Mouse (Mus musculus) adrenal gland, postnatal 0 days (tissue): ENCODE measurements around the gene Etnk2. TPM values are rescaled to one million over a fixed set of nuclear protein-coding genes. Genes with fewer than 3 reads are reported as not detected.

ENCODE experiments used
- polyA plus RNA-seq: library from polyadenylated mRNA; unstranded; fragments of >200 nt; fragmentation: Nextera tagmentation; extraction: Ambion mirVana; gene quantifications from 2 replicates; pipeline ENCODE4 v1.2.1, GENCODE M21; 2015

The Etnk2 gene
- 6.1 and 10.6 TPM in 2 replicates for polyA plus RNA-seq

DNA sequence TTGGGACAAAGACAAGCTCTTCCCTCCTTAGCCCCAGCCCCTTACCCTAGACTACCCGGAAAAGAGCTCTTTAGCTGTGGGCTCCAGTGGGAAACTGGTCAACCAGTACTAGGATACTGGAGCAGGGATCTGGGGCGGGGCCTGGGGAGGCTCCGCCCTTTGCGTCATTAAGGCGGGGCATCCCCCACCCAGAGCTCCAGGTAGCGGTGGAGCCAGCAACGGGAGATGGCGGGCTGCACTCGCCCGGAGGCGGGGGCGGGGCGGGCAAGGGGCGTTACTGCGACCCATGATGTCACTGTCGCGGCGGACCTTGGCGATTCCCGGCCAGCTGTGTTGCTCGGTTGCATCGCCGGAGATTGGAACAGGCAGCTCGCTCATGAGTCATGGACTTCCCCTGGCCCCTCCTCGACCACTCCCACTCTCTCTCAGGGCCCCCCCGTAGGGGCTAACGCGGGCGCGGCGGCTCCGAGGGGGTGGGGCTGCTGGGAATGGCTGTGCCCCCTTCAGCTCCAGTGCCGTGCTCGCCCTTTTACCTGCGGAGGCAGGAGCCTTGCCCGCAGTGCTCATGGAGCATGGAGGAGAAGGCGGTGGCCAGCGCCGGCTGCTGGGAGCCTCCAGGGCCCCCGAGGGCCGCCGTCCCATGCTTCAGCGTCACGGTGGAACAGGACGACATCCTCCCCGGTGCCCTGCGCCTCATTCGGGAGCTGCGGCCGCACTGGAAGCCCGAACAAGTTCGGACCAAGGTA is at the start of gene Etnk2:
Gene Etnk2, plus strand, starts transcription at position 297 of the 746 bp plus-strand sequence.

DNA sequence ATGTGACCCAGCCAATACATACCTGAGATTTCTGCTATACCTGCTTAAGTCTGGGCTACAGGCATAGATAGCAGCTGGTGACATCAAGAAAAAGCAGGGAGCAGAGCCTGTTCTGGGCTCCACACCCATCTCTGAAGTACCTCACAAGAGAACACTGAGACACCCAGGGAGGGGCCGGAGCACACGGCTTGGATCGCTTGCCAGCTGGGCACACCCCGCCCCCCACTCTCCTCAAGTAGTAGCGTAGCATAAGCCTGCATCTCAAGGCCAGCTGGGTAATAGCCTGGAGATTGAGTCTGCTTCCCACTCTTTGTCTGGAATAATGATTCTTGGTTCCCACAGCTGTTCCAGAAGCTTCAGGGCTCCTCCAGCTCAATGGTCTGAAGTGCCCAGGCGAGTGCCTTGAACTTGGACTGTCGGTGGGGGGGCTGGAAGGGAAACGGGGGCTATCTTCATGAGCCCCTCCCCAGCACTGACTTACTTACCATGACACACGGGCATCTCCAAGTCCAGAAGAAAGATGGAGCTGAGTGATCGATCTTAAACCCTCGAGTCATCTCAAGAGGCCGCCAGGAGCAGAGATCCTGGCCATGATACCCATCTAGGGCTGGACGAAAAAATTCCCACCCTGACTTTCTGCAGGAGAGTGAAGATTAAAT is 42.0 kb upstream of the Etnk2 start, which contains the start of gene Kiss1:
Gene Kiss1, plus strand, starts transcription at position 609 of the 659 bp plus-strand sequence.

DNA sequence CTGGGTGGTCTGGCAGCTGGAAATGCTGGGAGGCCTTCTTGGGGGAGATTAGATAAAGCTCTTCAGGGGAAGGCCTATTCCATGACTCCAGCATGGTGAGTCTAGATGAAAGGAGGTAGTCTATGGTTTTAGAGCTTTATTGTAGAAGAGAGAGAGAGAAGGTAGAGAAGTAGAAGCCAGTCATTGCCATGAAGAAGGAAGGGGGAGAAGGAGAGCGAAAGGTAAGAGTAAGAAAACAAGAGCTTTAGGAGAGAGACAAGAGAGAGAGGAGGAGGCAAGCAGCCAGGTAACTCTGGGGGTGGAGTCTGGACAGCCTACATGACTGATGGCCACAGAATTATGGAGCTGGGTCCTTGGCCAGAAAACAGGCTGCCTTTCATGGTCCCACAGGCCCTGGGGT is 13.2 kb upstream of the Etnk2 start, which contains the start of gene Ren1:
Gene Ren1, plus strand, starts transcription at position 301 of the 400 bp plus-strand sequence.

DNA sequence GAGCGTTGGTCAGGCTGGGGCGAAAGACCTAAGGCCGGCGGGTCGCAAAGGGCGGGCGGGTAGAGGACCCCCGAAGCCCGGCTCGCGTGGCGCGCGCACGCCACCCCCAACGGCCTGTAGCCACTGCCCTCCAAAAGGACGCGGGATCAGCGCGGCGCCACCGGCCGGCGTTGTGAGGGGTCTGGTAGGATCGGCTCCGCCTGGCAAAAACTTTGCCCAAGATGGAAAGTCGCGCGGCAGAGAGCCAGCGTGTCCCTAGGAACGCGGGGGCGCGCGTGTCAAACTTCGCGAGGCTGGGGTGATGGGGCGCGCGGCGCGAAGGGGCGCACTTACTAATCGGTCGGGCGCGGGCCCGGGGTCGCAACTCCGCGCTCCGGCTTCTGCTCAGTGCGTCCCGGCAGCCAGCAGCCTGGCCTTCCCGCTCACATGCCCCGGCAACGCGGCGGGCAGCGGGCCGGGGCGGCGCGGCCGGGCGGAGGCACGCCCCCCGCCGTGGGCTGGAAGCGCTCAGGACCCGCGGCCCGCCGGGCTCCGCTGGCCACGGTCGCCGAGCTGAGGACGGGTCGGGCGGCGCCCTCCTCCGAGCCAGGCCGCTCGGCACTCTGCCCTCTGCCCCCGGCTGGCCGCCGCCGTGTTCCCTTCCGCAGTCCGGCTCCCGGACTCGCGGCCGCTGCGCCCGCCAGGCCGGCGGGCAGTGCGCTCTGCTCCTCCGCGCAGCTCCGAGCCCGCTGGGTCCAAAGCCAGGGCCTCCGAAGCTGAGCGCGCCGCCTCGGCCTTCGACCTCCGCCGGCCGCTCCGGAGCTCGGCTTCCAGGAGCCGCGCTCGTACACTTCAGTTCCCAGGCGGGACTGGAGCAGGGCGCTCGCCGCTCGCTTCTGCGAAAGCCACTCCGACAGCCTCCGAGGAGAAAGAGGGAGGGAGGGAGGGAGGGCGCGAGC is 60.4 kb downstream of the Etnk2 start, which contains the start of gene Sox13:
Gene Sox13, minus strand, starts transcription at position 835 of the 938 bp plus-strand sequence.

Other genes starting within 250 kb of the Etnk2 start
- gene Ppp1r15b, start 232.4 kb upstream of the Etnk2 start, polyA plus RNA-seq: 15.0 and 16.4 TPM in 2 replicates
- gene Plekha6, start 199.4 kb upstream of the Etnk2 start, polyA plus RNA-seq: 5.8 and 11.5 TPM in 2 replicates
- gene Golt1a, start 53.8 kb upstream of the Etnk2 start, polyA plus RNA-seq: 1.2 and 1.8 TPM in 2 replicates
- not detected in 2 replicates for gene Kiss1, start 41.7 kb upstream of the Etnk2 start, polyA plus RNA-seq
- 13.7 and 16.1 TPM in 2 replicates for gene Ren1, start 13.1 kb upstream of the Etnk2 start, polyA plus RNA-seq
- 3.3 and 4.8 TPM in 2 replicates for gene Sox13, start 60.8 kb downstream of the Etnk2 start, polyA plus RNA-seq
- gene Snrpe, start 246.7 kb downstream of the Etnk2 start, polyA plus RNA-seq: 517 and 773 TPM in 2 replicates